Mouse (Mus musculus) forebrain, embryonic 11.5 days (tissue): ENCODE measurements around the gene Ldlrap1. TPM values are rescaled to one million over a fixed set of nuclear protein-coding genes. Genes with fewer than 3 reads are reported as not detected.

ENCODE experiments used
- ATAC-seq: fragments of 200-750 bp; cut with Nextera tagmentation; replicated peaks from 2 replicates; pipeline ENCODE4 v1.8.0; 2017; ENCODE audit warnings: moderate TSS enrichment; ENCODE audit not compliant: low FRiP score
- DNase-seq: peaks from one replicate; pipeline ENCODE4 v3.0.0-alpha.2; 2017; ENCODE audit warnings: low spot score
- H3K27ac ChIP-seq: fragments of 300-500 bp; sonication (generic); 2 replicates; pipeline ENCODE4 v1.5.1; 2014; ENCODE audit warnings: low read depth, low read length
- H3K27me3 ChIP-seq: fragments of 300-500 bp; sonication (generic); 2 replicates; pipeline ENCODE4 v1.6.1; 2014; ENCODE audit warnings: mild to moderate bottlenecking, low read length, mixed read lengths; ENCODE audit not compliant: control insufficient read depth, insufficient read depth
- H3K36me3 ChIP-seq: fragments of 300-500 bp; sonication (generic); 2 replicates; pipeline ENCODE4 v1.6.1; 2014; ENCODE audit warnings: mild to moderate bottlenecking, low read length, moderate library complexity, mixed read lengths; ENCODE audit not compliant: control insufficient read depth, insufficient read depth
- H3K4me1 ChIP-seq: fragments of 300-500 bp; sonication (generic); replicated peaks from 2 replicates; pipeline ENCODE4 v1.6.1; 2014; ENCODE audit warnings: low read length, mixed read lengths; ENCODE audit not compliant: control insufficient read depth, insufficient read depth
- H3K4me2 ChIP-seq: fragments of 300-500 bp; sonication (generic); 2 replicates; pipeline ENCODE4 v1.6.1; 2014; ENCODE audit warnings: low read depth, mild to moderate bottlenecking, low read length, moderate library complexity, mixed read lengths; ENCODE audit not compliant: severe bottlenecking
- H3K4me3 ChIP-seq: fragments of 300-500 bp; sonication (generic); 2 replicates; pipeline ENCODE4 v1.5.1; 2014; ENCODE audit warnings: low read depth, low read length
- H3K9ac ChIP-seq: fragments of 300-500 bp; sonication (generic); 2 replicates; pipeline ENCODE4 v1.6.1; 2014; ENCODE audit warnings: low read length
- H3K9me3 ChIP-seq: fragments of 300-500 bp; sonication (generic); 2 replicates; pipeline ENCODE4 v1.6.1; 2016; ENCODE audit warnings: low read length, mixed read lengths; ENCODE audit not compliant: control insufficient read depth
- WGBS: fragments of 180-500 bp; shearing (Covaris S2); extraction: QIAGEN DNeasy Blood & Tissue Kit; methylation state at CpG from one replicate; pipeline ENCODE4 v1.1.7; 2014; 5-methylcytosine and 5-hydroxymethylcytosine counted together
- polyA plus RNA-seq: library from polyadenylated mRNA; unstranded; fragments of >200 nt; fragmentation: Nextera tagmentation; extraction: Ambion mirVana; gene quantifications from 2 replicates; pipeline ENCODE4 v1.2.1, GENCODE M21; 2014

Gene Ldlrap1
- polyA plus RNA-seq, 1 experiment from 2014 or later: 7.4 TPM

- DNase-seq: no peak
- WGBS: 68% methylated on average over 7 of the region's 7 CpGs
- Histone ChIP-seq H3K9ac (no peak overlapping the region), H3K4me1 (peaks cover 13% of the 10 kb centered on the region), H3K36me3 (no peaks in the 10 kb centered on the region), H3K9me3 (no peaks in the 10 kb centered on the region), H3K4me3 (no peak overlapping the region), H3K4me2 (no peak overlapping the region), H3K27ac (no peak overlapping the region), H3K27me3 (peaks cover 9% of the 10 kb centered on the region)
- no peak for ATAC-seq
These were observed 1.4 kb upstream of the Ldlrap1 start for GRCm38 (mm10) chr4:134769081-134769811.

- no peak for DNase-seq
- peak overlapping the region; percentile 70 for H3K9ac ChIP-seq
- WGBS: 14% methylated on average over 21 of the region's 21 CpGs
- no peaks in the 10 kb centered on the region for H3K36me3 ChIP-seq
- no peak overlapping the region for H3K27ac ChIP-seq
- H3K4me2 ChIP-seq: peak overlapping the region; percentile 97
- H3K9me3 ChIP-seq: no peaks in the 10 kb centered on the region
- peaks cover 13% of the 10 kb centered on the region for H3K4me1 ChIP-seq
- H3K27me3 ChIP-seq: peaks cover 9% of the 10 kb centered on the region
- H3K4me3 ChIP-seq: peak overlapping the region; percentile 66
- no peak for ATAC-seq
These were observed 533 bp upstream of the Ldlrap1 start for GRCm38 (mm10) chr4:134768226-134768888.

- Histone ChIP-seq H3K9ac (peak overlapping the region; percentile 70), H3K4me2 (peak overlapping the region; percentile 97), H3K36me3 (no peaks in the 10 kb centered on the region), H3K4me1 (peaks cover 13% of the 10 kb centered on the region), H3K27ac (no peak overlapping the region), H3K27me3 (peaks cover 9% of the 10 kb centered on the region), H3K9me3 (no peaks in the 10 kb centered on the region), H3K4me3 (peak overlapping the region; percentile 66)
- 2% methylated on average over 23 of the region's 23 CpGs for WGBS
- ATAC-seq (peak; percentile 37; the same call in 1 of the 2 replicates), DNase-seq (no peak)
These were observed 859 bp downstream of the Ldlrap1 start for GRCm38 (mm10) chr4:134766904-134767425.

GRCm38 (mm10) chr4:134766277-134766676 lies 1.5 kb downstream of the Ldlrap1 start:
- Histone ChIP-seq H3K36me3 (no peaks in the 10 kb centered on the region), H3K27me3 (peaks cover 9% of the 10 kb centered on the region), H3K4me3 (no peak overlapping the region), H3K9me3 (no peaks in the 10 kb centered on the region), H3K4me1 (peaks cover 13% of the 10 kb centered on the region), H3K27ac (no peak overlapping the region), H3K9ac (no peak overlapping the region), H3K4me2 (no peak overlapping the region; the same call in 1 of the 2 replicates)
- ATAC-seq: no peak
- WGBS: 69% methylated on average over 6 of the region's 6 CpGs
- no peak for DNase-seq

GRCm38 (mm10) chr4:134764333-134764732 lies 3.5 kb downstream of the Ldlrap1 start:
- Histone ChIP-seq H3K9me3 (no peaks in the 10 kb centered on the region), H3K4me1 (peaks cover 13% of the 10 kb centered on the region), H3K36me3 (no peaks in the 10 kb centered on the region), H3K4me2 (no peak overlapping the region), H3K9ac (no peak overlapping the region), H3K4me3 (no peak overlapping the region), H3K27ac (no peak overlapping the region), H3K27me3 (peaks cover 9% of the 10 kb centered on the region)
- ATAC-seq (no peak), DNase-seq (no peak)
- 82% methylated on average over 3 of the region's 3 CpGs for WGBS

- peaks cover 7% of the 10 kb centered on the region for H3K4me1 ChIP-seq
- H3K36me3 ChIP-seq: no peaks in the 10 kb centered on the region
- H3K4me3 ChIP-seq: no peak overlapping the region
- no peak overlapping the region for H3K27ac ChIP-seq
- H3K9me3 ChIP-seq: no peaks in the 10 kb centered on the region
- ATAC-seq (no peak), DNase-seq (no peak)
- H3K4me2 ChIP-seq: no peak overlapping the region
- H3K27me3 ChIP-seq: peaks cover 9% of the 10 kb centered on the region
- WGBS: 73% methylated on average over 6 of the region's 6 CpGs
- H3K9ac ChIP-seq: no peak overlapping the region
These were observed 5.5 kb downstream of the Ldlrap1 start for GRCm38 (mm10) chr4:134762360-134762759.

GRCm38 (mm10) chr4:134760793-134761201 lies 7.0 kb downstream of the Ldlrap1 start:
- no peak overlapping the region for H3K27ac ChIP-seq
- H3K4me2 ChIP-seq: no peak overlapping the region
- H3K9ac ChIP-seq: no peak overlapping the region
- ATAC-seq: no peak
- DNase-seq: no peak
- no peaks in the 10 kb centered on the region for H3K9me3 ChIP-seq
- no peaks in the 10 kb centered on the region for H3K36me3 ChIP-seq
- 0 out of 2 replicates have a peak, but pooled peaks cover 1% of the 10 kb centered on the region for H3K27me3 ChIP-seq
- H3K4me1 ChIP-seq: no peaks in the 10 kb centered on the region; the same call in 1 of the 2 replicates
- H3K4me3 ChIP-seq: no peak overlapping the region
- 73% methylated on average over 9 of the region's 9 CpGs for WGBS

GRCm38 (mm10) chr4:134760281-134760680 lies 7.5 kb downstream of the Ldlrap1 start:
- WGBS: 79% methylated on average over 6 of the region's 6 CpGs
- H3K27ac ChIP-seq: no peak overlapping the region

More at GRCm38 (mm10) chr4:134760281-134760680, 7.5 kb downstream of the Ldlrap1 start:
- DNase-seq (no peak), ATAC-seq (no peak)
- no peak overlapping the region for H3K4me3 ChIP-seq
- H3K4me1 ChIP-seq: no peaks in the 10 kb centered on the region
- H3K9ac ChIP-seq: no peak overlapping the region
- H3K27me3 ChIP-seq: no peaks in the 10 kb centered on the region
- H3K36me3 ChIP-seq: no peaks in the 10 kb centered on the region
- H3K4me2 ChIP-seq: no peak overlapping the region
- no peaks in the 10 kb centered on the region for H3K9me3 ChIP-seq
